ENCODE assay signal across 8 mouse cellular contexts in genomic region chr1:136017307-136017706, GRCm38 (mm10). TPM values are rescaled to one million over a fixed set of nuclear protein-coding genes. Genes with fewer than 3 reads are reported as not detected.
DNase-seq lines count a peak whose midpoint lies in the region; ATAC-seq and TF ChIP-seq lines count a peak whose summit lies in the region.

No protein-coding gene starts in this region.

- peak overlapping the region in 1 of 2 experiments; percentile 85; a peak in 2 of 4 replicates for H3K4me3 ChIP-seq in heart, embryonic 14.5 days (ENCODE audit: control insufficient read depth in 1 of 2, insufficient read depth in 1 of 2, low read depth in 1 of 2, low read length in 2 of 2)
- no peak overlapping the region for H3K4me3 ChIP-seq in embryonic facial prominence, embryonic 12.5 days
- H3K4me3 ChIP-seq in intestine, embryonic 14.5 days (ENCODE audit: low read depth, low read length), result peak overlapping the region; percentile 84
- peak overlapping the region; percentile 77; the same call in 1 of the 2 replicates for H3K4me3 ChIP-seq in midbrain, postnatal 0 days (ENCODE audit: low read depth, low read length)

- H3K36me3 ChIP-seq in heart, embryonic 14.5 days (ENCODE audit: control insufficient read depth, insufficient read depth, low read length), result peaks cover 24% of the 10 kb centered on the region
- H3K36me3 ChIP-seq in embryonic facial prominence, embryonic 12.5 days, result peaks cover 25% of the 10 kb centered on the region
- peaks cover 19% of the 10 kb centered on the region for H3K36me3 ChIP-seq in intestine, embryonic 14.5 days (ENCODE audit: control insufficient read depth, insufficient read depth, low read length)
- no peaks in the 10 kb centered on the region; the same call in 1 of the 2 replicates for H3K36me3 ChIP-seq in midbrain, postnatal 0 days (ENCODE audit: insufficient read depth, low read length)

- peak overlapping the region; percentile 95 for H3K4me2 ChIP-seq in heart, embryonic 14.5 days (ENCODE audit: low read length)
- no peak overlapping the region; the same call in 1 of the 2 replicates for H3K4me2 ChIP-seq in embryonic facial prominence, embryonic 12.5 days (replicated peaks)
- peak overlapping the region; percentile 95 for H3K4me2 ChIP-seq in intestine, embryonic 14.5 days (ENCODE audit: low read length)
- peak overlapping the region; percentile 22; the same call in 1 of the 2 replicates for H3K4me2 ChIP-seq in midbrain, postnatal 0 days (ENCODE audit: low read depth, low read length, poor library complexity, severe bottlenecking)

- no peak for DNase-seq in heart, adult 9 months (ENCODE audit: low spot score in 2 of 2)
- DNase-seq in intestine, embryonic 14.5 days (ENCODE audit: low spot score), result no peak
- no peak for DNase-seq in midbrain, postnatal 0 days (ENCODE audit: low spot score)
- DNase-seq in thymus, postnatal 36 days, result no peak
- DNase-seq in layer of hippocampus, adult 8-10 months (ENCODE audit: low spot score in 2 of 2), result no peak
- no peak for DNase-seq in ovary, postnatal 14 days (ENCODE audit: low spot score)

- no peak; the same call in 1 of the 2 replicates for ATAC-seq in heart, embryonic 14.5 days (ENCODE audit: insufficient number of reproducible peaks, insufficient read depth, low FRiP score, low read depth)
- peak; percentile 53; the same call in 1 of the 2 replicates for ATAC-seq in embryonic facial prominence, embryonic 12.5 days (ENCODE audit: insufficient number of reproducible peaks, insufficient read depth, low FRiP score, low TSS enrichment)
- ATAC-seq in intestine, embryonic 14.5 days (replicated peaks; ENCODE audit: low FRiP score, low TSS enrichment, low read depth), result no peak
- ATAC-seq in midbrain, postnatal 0 days (ENCODE audit: low FRiP score), result peak; percentile 31; the same call in 1 of the 2 replicates

- peak overlapping the region; percentile 89 for H3K9ac ChIP-seq in heart, embryonic 14.5 days (ENCODE audit: low read length)
- no peak overlapping the region for H3K9ac ChIP-seq in embryonic facial prominence, embryonic 12.5 days
- H3K9ac ChIP-seq in intestine, embryonic 14.5 days (ENCODE audit: low read length), result peak overlapping the region; percentile 82
- no peak overlapping the region for H3K9ac ChIP-seq in midbrain, postnatal 0 days (replicated peaks; ENCODE audit: low read length, poor library complexity, severe bottlenecking)

- no peaks in the 10 kb centered on the region for H3K27me3 ChIP-seq in heart, embryonic 14.5 days (ENCODE audit: control insufficient read depth, insufficient read depth, low read length)
- no peaks in the 10 kb centered on the region for H3K27me3 ChIP-seq in embryonic facial prominence, embryonic 12.5 days
- no peaks in the 10 kb centered on the region for H3K27me3 ChIP-seq in intestine, embryonic 14.5 days (replicated peaks; ENCODE audit: control insufficient read depth, insufficient read depth, low read length)
- no peaks in the 10 kb centered on the region for H3K27me3 ChIP-seq in midbrain, postnatal 0 days (ENCODE audit: insufficient read depth, low read length)

- H3K27ac ChIP-seq in heart, embryonic 14.5 days (replicated peaks in 1 of 2; ENCODE audit: control insufficient read depth in 1 of 2, insufficient read depth in 1 of 2, low read depth in 2 of 2, low read length in 2 of 2), result no peak overlapping the region
- H3K27ac ChIP-seq in embryonic facial prominence, embryonic 12.5 days, result peak overlapping the region; percentile 61; the same call in 1 of the 2 replicates
- H3K27ac ChIP-seq in intestine, embryonic 14.5 days (ENCODE audit: low read depth), result no peak overlapping the region
- no peak overlapping the region for H3K27ac ChIP-seq in midbrain, postnatal 0 days (ENCODE audit: low read depth, low read length)

- WGBS in heart, embryonic 14.5 days, result 81% methylated on average over 2 of the region's 2 CpGs
- WGBS in embryonic facial prominence, embryonic 12.5 days, result 39% methylated on average over 2 of the region's 2 CpGs
- 79% methylated on average over 2 of the region's 2 CpGs for WGBS in intestine, embryonic 14.5 days
- WGBS in midbrain, postnatal 0 days, result 59% methylated on average over 2 of the region's 2 CpGs

- H3K4me1 ChIP-seq in heart, embryonic 14.5 days (ENCODE audit: control insufficient read depth in 2 of 2, insufficient read depth in 2 of 2, low read length in 2 of 2), result peaks cover 2 to 17% of the 10 kb centered on the region in 2 experiments; a peak in 2 of 4 replicates
- H3K4me1 ChIP-seq in embryonic facial prominence, embryonic 12.5 days, result peaks cover 14% of the 10 kb centered on the region
- H3K4me1 ChIP-seq in intestine, embryonic 14.5 days (replicated peaks; ENCODE audit: control insufficient read depth, insufficient read depth, low read length), result peaks cover 9% of the 10 kb centered on the region; the same call in 1 of the 2 replicates
- peaks cover 8% of the 10 kb centered on the region; the same call in 1 of the 2 replicates for H3K4me1 ChIP-seq in midbrain, postnatal 0 days (ENCODE audit: insufficient read depth, low read length)

- no peak for TF ChIP-seq CTCF in midbrain, postnatal 0 days (IDR thresholded peaks at IDR 0.05)

- H3K9me3 ChIP-seq in heart, embryonic 14.5 days (ENCODE audit: control insufficient read depth, low read length), result no peaks in the 10 kb centered on the region
- H3K9me3 ChIP-seq in embryonic facial prominence, embryonic 12.5 days, result no peaks in the 10 kb centered on the region
- H3K9me3 ChIP-seq in intestine, embryonic 14.5 days (ENCODE audit: control insufficient read depth, low read length), result no peaks in the 10 kb centered on the region
- H3K9me3 ChIP-seq in midbrain, postnatal 0 days (ENCODE audit: low read length), result no peaks in the 10 kb centered on the region

RNA-seq across cellular contexts. Expression of gene Tmem9, which starts 9.4 kb away (rescaled TPM):
- 38.9 and 82.2 TPM in 2 replicates for polyA plus RNA-seq in heart, embryonic 14.5 days (2014; fragmentation: Nextera tagmentation; extraction: Ambion mirVana)
- 172 and 173 TPM in 2 replicates for polyA plus RNA-seq in embryonic facial prominence, embryonic 12.5 days (2016; fragmentation: Nextera tagmentation; extraction: Ambion mirVana)
- 90.6 and 99.5 TPM in 2 replicates for polyA plus RNA-seq in intestine, embryonic 14.5 days (2014; fragmentation: Nextera tagmentation; extraction: Ambion mirVana)
- total RNA-seq in midbrain, postnatal 0 days (2014; rRNA removed), result 110 and 119 TPM in 2 replicates
- 172 and 188 TPM in 2 replicates for polyA plus RNA-seq in midbrain, postnatal 0 days (2015; fragmentation: Nextera tagmentation; extraction: Ambion mirVana)
- total RNA-seq in layer of hippocampus, adult 8-10 months (2022), result 10 to 100 TPM; 71.4 to 79.2 (median 73.5) TPM

RNA-seq across cellular contexts. Expression of gene Igfn1, which starts 11.2 kb away (rescaled TPM):
- polyA plus RNA-seq in heart, embryonic 14.5 days (2014; fragmentation: Nextera tagmentation; extraction: Ambion mirVana), result 0.08 TPM in 1 of 2 replicates, not detected in the other
- polyA plus RNA-seq in embryonic facial prominence, embryonic 12.5 days (2016; fragmentation: Nextera tagmentation; extraction: Ambion mirVana), result 0.09 TPM in 1 of 2 replicates, not detected in the other
- not detected in 2 replicates for polyA plus RNA-seq in intestine, embryonic 14.5 days (2014; fragmentation: Nextera tagmentation; extraction: Ambion mirVana)
- total RNA-seq in midbrain, postnatal 0 days (2014; rRNA removed), result 0.22 TPM in 1 of 2 replicates, not detected in the other
- polyA plus RNA-seq in midbrain, postnatal 0 days (2015; fragmentation: Nextera tagmentation; extraction: Ambion mirVana), result not detected in 2 replicates
- under 1 TPM; 0.35 to 0.61 (median 0.38) TPM for total RNA-seq in layer of hippocampus, adult 8-10 months (2022)

RNA-seq across cellular contexts. Expression of gene Ascl5, which starts 33.3 kb away (rescaled TPM):
- not detected in 2 replicates for polyA plus RNA-seq in heart, embryonic 14.5 days (2014; fragmentation: Nextera tagmentation; extraction: Ambion mirVana)
- polyA plus RNA-seq in embryonic facial prominence, embryonic 12.5 days (2016; fragmentation: Nextera tagmentation; extraction: Ambion mirVana), result 0.42 TPM in 1 of 2 replicates, not detected in the other
- polyA plus RNA-seq in intestine, embryonic 14.5 days (2014; fragmentation: Nextera tagmentation; extraction: Ambion mirVana), result 0.35 TPM in 1 of 2 replicates, not detected in the other
- 3.0 TPM in 1 of 2 replicates, not detected in the other for total RNA-seq in midbrain, postnatal 0 days (2014; rRNA removed)
- polyA plus RNA-seq in midbrain, postnatal 0 days (2015; fragmentation: Nextera tagmentation; extraction: Ambion mirVana), result 0.30 TPM in 1 of 2 replicates, not detected in the other
- not detected for total RNA-seq in layer of hippocampus, adult 8-10 months (2022)

RNA-seq across cellular contexts. Expression of gene Cacna1s, which starts 35.2 kb away (rescaled TPM):
- polyA plus RNA-seq in heart, embryonic 14.5 days (2014; fragmentation: Nextera tagmentation; extraction: Ambion mirVana), result 0.20 and 0.45 TPM in 2 replicates
- polyA plus RNA-seq in embryonic facial prominence, embryonic 12.5 days (2016; fragmentation: Nextera tagmentation; extraction: Ambion mirVana), result 1.2 and 1.3 TPM in 2 replicates
- 0.08 TPM in 1 of 2 replicates, not detected in the other for polyA plus RNA-seq in intestine, embryonic 14.5 days (2014; fragmentation: Nextera tagmentation; extraction: Ambion mirVana)
- total RNA-seq in midbrain, postnatal 0 days (2014; rRNA removed), result 0.42 and 0.71 TPM in 2 replicates
- polyA plus RNA-seq in midbrain, postnatal 0 days (2015; fragmentation: Nextera tagmentation; extraction: Ambion mirVana), result 0.57 and 0.59 TPM in 2 replicates
- 1 to 10 TPM in 2 of 4 experiments, under 1 TPM in 2; 0.37 to 1.9 (median 0.79) TPM for total RNA-seq in layer of hippocampus, adult 8-10 months (2022)

Comparison
In these comparisons a context has a peak if more than half of its experiments do, and no peak if none do; other contexts are left out.
1. ATAC-seq: peak in embryonic facial prominence, embryonic 12.5 days (single experiment) and midbrain, postnatal 0 days (single experiment); none in heart, embryonic 14.5 days (single experiment) and intestine, embryonic 14.5 days (single experiment).
2. H3K9ac ChIP-seq: peak in heart, embryonic 14.5 days (single experiment) and intestine, embryonic 14.5 days (single experiment); none in embryonic facial prominence, embryonic 12.5 days (single experiment) and midbrain, postnatal 0 days (single experiment).